Mouse (Mus musculus) limb, embryonic 13.5 days (tissue): ENCODE data around the gene Ryr3. TPM values are rescaled to one million over a fixed set of nuclear protein-coding genes. Genes with fewer than 3 reads are reported as not detected.

Experiments used
- ATAC-seq: fragments of 200-750 bp; cut with Nextera tagmentation; 2 replicates; pipeline ENCODE4 v1.8.0; 2017; ENCODE audit warnings: low read depth, moderate number of reproducible peaks, moderate TSS enrichment; ENCODE audit not compliant: low FRiP score
- H3K27ac ChIP-seq: fragments of 300-500 bp; sonication (generic); 2 replicates; pipeline ENCODE4 v1.5.1; 2015; ENCODE audit warnings: inconsistent platforms, mild to moderate bottlenecking, moderate library complexity
- H3K27me3 ChIP-seq: fragments of 300-500 bp; sonication (generic); 2 replicates; pipeline ENCODE4 v1.6.1; 2015; ENCODE audit warnings: mild to moderate bottlenecking, inconsistent platforms
- H3K36me3 ChIP-seq: fragments of 300-500 bp; sonication (generic); 2 replicates; pipeline ENCODE4 v1.6.1; 2015; ENCODE audit warnings: inconsistent platforms, mild to moderate bottlenecking, moderate library complexity
- H3K4me1 ChIP-seq: fragments of 300-500 bp; sonication (generic); 2 replicates; pipeline ENCODE4 v1.6.1; 2015; ENCODE audit warnings: inconsistent platforms
- H3K4me2 ChIP-seq: fragments of 300-500 bp; sonication (generic); replicated peaks from 2 replicates; pipeline ENCODE4 v1.6.1; 2015; ENCODE audit warnings: inconsistent platforms, mild to moderate bottlenecking, moderate library complexity
- H3K4me3 ChIP-seq: fragments of 300-500 bp; sonication (generic); 2 replicates; pipeline ENCODE4 v1.5.1; 2015; ENCODE audit warnings: moderate library complexity, mild to moderate bottlenecking, inconsistent platforms
- H3K9ac ChIP-seq: fragments of 300-500 bp; sonication (generic); 2 replicates; pipeline ENCODE4 v1.6.1; 2015; ENCODE audit warnings: mild to moderate bottlenecking, inconsistent platforms
- H3K9me3 ChIP-seq: fragments of 300-500 bp; sonication (generic); 2 replicates; pipeline ENCODE4 v1.6.1; 2016; ENCODE audit warnings: inconsistent platforms
- WGBS: fragments of 180-500 bp; shearing (Covaris S2); methylation state at CpG from one replicate; pipeline ENCODE4 v1.1.7; 2015; 5-methylcytosine and 5-hydroxymethylcytosine counted together
- polyA plus RNA-seq: library from polyadenylated mRNA; unstranded; fragments of >200 nt; fragmentation: Nextera tagmentation; extraction: Ambion mirVana; gene quantifications from 2 replicates; pipeline ENCODE4 v1.2.1, GENCODE M21; 2015

Gene Ryr3
- polyA plus RNA-seq, 1 experiment from 2014 or later = 0.98 TPM

DNA sequence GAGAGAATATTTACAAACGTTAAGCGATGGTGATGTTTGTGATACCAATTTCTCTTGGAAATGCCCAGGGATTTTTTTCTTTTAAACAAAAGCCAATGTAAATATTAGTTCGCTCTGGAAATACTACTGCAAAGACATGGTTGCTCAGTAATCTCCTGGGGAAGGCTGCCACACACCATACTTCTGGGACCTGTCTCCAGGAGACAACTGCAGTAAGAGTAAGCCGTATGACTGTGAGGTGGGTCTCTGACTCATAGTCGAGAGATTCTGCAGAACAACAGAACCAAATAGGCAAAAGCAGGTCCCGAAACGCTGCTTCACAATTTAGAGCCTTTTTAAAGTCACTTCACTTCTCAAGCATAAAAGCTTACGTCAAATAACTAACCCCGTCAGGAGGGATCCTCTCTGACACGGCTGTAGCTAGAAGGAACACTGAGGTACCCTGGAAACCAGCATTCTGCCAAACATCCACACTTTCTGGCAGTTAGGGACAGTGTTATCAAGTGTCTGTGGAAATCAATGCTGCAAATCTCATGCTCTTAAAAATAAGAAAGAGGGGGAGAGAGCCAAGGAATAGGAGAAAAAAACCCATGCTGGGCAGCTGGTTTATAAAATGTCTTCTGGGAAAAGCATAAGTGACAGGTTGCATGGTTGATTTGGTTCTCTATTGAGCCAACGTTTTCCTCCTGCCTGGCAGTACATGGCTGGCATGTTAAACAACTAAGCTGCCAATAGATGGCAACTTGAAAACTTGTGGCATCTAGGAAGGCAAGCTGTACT, 207.7 kb downstream of the Ryr3 start:
- no peaks in the 10 kb centered on the region for H3K27me3 ChIP-seq
- H3K4me2 ChIP-seq = no peak overlapping the region
- no peaks in the 10 kb centered on the region for H3K4me1 ChIP-seq
- no peak for ATAC-seq
- WGBS = 82% methylated on average over 11 of the region's 11 CpGs
- no peak overlapping the region for H3K27ac ChIP-seq
- no peaks in the 10 kb centered on the region for H3K9me3 ChIP-seq
- no peaks in the 10 kb centered on the region for H3K36me3 ChIP-seq
- no peak overlapping the region for H3K4me3 ChIP-seq
- H3K9ac ChIP-seq = no peak overlapping the region

DNA sequence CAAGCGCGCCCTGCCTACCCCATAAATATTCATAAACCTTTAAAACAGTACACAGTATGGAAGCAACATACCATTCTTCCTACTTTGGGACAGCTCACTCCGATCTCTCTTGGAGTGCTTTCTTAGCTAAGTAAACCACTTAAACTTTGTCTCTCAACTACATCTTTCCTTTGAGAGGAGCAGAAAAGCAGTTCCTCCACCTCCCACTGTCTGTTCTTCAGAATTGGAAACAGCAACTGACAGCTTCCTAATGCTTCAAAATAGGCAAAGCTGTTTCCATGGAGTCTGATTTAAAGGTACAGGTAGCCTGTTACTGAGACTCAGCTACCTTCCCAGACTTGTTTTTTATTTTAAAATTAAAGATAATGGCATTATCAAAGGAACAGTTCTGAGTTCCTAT, 218.4 kb downstream of the Ryr3 start:
- H3K27ac ChIP-seq = no peak overlapping the region
- no peaks in the 10 kb centered on the region for H3K9me3 ChIP-seq
- no peaks in the 10 kb centered on the region for H3K27me3 ChIP-seq
- H3K36me3 ChIP-seq = no peaks in the 10 kb centered on the region
- H3K4me1 ChIP-seq = no peaks in the 10 kb centered on the region
- 89% methylated on average over 3 of the region's 3 CpGs for WGBS
- H3K4me3 ChIP-seq = no peak overlapping the region
- no peak overlapping the region for H3K9ac ChIP-seq
- no peak for ATAC-seq
- no peak overlapping the region for H3K4me2 ChIP-seq

DNA sequence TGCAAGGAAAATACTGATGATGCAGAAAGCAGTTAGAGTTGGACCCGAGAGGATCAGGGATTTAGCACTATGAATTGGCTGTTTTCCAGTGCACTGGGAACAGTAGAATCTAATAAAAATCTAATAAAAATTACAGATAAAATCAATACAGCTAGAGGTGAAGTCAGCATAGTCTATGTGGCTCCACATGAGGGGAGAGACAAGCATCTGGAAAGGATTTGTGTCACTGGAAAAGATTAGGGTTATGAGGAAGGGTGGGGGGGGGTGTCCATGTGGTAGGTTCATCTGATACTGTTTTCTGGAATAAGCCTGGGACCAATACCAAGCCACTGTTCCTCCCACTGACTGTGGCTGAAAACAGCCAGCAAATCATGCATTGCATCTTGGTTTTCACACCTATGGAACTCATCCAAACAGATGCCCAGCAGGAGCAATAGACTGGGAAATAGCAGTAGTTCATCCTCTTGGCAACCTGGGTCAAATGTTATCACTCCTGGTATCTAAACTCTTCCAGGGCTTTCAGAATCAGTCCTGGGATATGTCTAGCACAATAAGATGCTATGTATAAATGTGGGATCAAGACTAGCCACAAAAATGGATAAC, 233.9 kb downstream of the Ryr3 start:
- Histone ChIP-seq H3K27me3 (no peaks in the 10 kb centered on the region), H3K4me2 (no peak overlapping the region), H3K9me3 (no peaks in the 10 kb centered on the region), H3K36me3 (no peaks in the 10 kb centered on the region), H3K9ac (no peak overlapping the region), H3K27ac (no peak overlapping the region), H3K4me1 (peaks cover 7% of the 10 kb centered on the region; the same call in 1 of the 2 replicates), H3K4me3 (no peak overlapping the region)
- ATAC-seq = peak; percentile 85
- WGBS = 38% methylated on average over 1 of the region's 1 CpGs

DNA sequence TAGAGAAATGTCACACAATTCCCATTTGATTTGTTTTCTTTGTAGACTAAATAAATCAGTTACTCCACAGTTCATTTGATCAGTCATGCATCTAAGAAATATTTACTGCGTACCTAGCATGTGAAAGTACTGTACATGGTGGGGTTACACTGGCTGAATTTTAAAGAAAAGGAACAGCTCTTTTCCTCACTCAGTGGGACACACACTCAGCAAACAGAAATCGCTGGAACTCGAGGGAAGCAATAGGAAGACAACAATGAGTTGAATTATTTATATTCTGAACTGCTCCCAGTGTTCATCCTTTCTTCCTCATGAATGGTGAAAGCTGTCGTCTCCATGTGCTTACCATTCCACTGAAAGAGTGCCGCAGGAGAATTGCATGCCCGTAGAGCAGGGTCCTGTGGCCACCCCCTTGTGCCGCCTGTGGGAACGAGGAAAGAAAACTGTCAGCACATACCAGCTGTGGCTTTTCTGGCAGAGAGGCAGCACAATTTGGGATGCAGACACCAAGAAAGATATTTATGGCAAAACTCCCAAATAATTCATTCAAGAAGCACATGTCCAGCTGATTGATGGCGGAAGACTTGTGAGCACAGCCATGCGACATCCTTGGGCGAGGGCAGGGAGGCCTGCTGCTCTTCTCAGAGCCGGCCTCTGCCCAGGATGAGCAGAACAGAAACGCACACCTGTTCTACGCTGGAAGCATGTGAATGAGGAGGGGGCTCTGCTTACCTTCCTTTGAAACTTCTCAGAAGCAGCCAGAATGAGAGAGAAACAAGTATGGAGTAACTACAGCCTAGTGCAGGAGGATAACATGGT, 249.9 kb downstream of the Ryr3 start:
- H3K36me3 ChIP-seq = no peaks in the 10 kb centered on the region
- no peaks in the 10 kb centered on the region for H3K4me1 ChIP-seq
- H3K4me2 ChIP-seq = no peak overlapping the region
- no peak overlapping the region for H3K9ac ChIP-seq
- no peak overlapping the region for H3K4me3 ChIP-seq
- 83% methylated on average over 14 of the region's 14 CpGs for WGBS
- no peaks in the 10 kb centered on the region for H3K27me3 ChIP-seq
- no peaks in the 10 kb centered on the region for H3K9me3 ChIP-seq
- ATAC-seq = no peak
- H3K27ac ChIP-seq = no peak overlapping the region

DNA sequence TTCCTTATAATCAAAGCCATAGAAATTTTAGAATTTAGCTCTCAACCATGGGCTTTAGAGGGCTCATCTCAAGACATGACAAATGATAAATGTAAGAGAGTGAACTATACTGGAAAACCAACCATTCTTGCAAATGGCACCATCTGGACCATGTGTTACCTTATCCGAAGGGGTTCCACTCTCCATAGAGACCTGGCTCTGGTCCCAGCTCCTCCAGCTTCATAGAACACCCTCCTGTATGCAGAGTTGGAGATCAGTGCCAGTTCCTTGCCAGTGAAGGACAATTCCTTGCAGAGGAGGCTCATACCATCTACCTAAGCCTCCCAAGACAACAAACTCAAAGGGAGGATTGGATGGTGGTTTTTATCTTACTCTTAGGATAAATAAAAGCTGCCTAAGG, 268.0 kb downstream of the Ryr3 start:
- 68% methylated on average over 1 of the region's 1 CpGs for WGBS
- Histone ChIP-seq H3K36me3 (no peaks in the 10 kb centered on the region), H3K27ac (no peak overlapping the region), H3K27me3 (no peaks in the 10 kb centered on the region), H3K4me1 (no peaks in the 10 kb centered on the region), H3K4me2 (no peak overlapping the region), H3K9me3 (no peaks in the 10 kb centered on the region), H3K9ac (no peak overlapping the region), H3K4me3 (no peak overlapping the region)
- no peak for ATAC-seq

DNA sequence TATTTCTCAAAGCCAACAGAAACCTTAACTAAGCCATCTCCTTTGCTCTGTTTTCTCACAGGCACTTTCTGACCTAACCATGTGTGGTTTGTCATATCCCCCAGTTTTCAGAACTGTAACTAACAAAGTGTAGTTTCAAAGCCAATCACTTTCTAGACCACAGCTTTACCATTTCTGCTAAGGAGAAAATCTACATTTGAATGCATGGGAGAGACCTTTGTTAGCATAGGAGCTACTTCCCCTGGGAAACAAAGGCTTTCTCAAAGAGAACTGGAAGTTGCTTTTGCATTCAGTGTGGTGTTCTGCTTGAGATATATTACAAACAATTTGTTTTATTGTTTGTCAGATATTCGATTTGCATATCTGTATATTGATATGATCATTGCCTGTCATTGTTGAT, 285.1 kb downstream of the Ryr3 start:
- Histone ChIP-seq H3K27ac (no peak overlapping the region), H3K4me2 (no peak overlapping the region), H3K4me1 (no peaks in the 10 kb centered on the region), H3K27me3 (no peaks in the 10 kb centered on the region), H3K9me3 (no peaks in the 10 kb centered on the region), H3K4me3 (no peak overlapping the region), H3K9ac (no peak overlapping the region), H3K36me3 (no peaks in the 10 kb centered on the region)
- ATAC-seq = no peak
- 66% methylated on average over 1 of the region's 1 CpGs for WGBS

DNA sequence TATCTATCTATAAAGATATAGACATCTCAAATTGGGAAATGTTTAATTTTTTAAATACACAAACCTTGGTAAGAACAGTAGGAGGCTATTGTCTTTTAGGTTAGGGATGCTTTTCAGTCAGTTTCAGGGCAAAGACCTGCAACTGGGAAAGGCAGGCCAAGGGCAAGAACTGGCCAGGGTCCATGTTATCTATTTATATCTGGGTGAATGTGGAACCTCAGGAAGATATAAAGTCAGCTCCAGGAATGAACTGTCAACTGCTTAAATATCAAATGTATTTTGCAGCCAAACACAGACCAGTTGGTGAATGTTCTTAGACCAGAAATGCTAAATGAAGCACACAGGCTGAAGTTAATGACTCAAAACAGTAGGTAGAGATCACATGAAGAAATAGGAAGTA, 303.1 kb downstream of the Ryr3 start:
- Histone ChIP-seq H3K9me3 (no peaks in the 10 kb centered on the region), H3K27ac (no peak overlapping the region), H3K9ac (no peak overlapping the region), H3K4me1 (no peaks in the 10 kb centered on the region), H3K4me2 (no peak overlapping the region), H3K36me3 (no peaks in the 10 kb centered on the region), H3K4me3 (no peak overlapping the region), H3K27me3 (no peaks in the 10 kb centered on the region)
- no peak for ATAC-seq

DNA sequence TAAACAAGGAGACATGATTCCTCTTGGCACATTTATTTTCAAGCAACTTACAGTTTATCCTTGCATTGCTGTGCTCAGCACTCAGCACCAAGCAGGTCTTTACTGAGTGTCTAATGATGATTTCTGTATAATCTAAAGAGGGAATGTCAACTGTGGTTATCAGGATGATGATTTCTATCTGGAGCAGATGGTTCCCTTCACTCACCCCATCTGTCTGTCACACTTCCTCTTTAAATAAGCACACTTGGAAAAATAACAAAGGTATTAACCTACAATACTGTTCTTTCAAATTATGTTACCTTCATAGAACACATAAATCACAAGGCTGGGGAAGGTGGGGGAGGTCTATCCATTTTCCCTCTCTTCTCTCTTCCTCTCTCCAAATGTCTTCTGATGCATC, 304.3 kb downstream of the Ryr3 start:
- Histone ChIP-seq H3K4me2 (no peak overlapping the region), H3K36me3 (no peaks in the 10 kb centered on the region), H3K27ac (no peak overlapping the region), H3K9ac (no peak overlapping the region), H3K27me3 (no peaks in the 10 kb centered on the region), H3K4me3 (no peak overlapping the region), H3K9me3 (no peaks in the 10 kb centered on the region), H3K4me1 (no peaks in the 10 kb centered on the region)
- no peak for ATAC-seq

DNA sequence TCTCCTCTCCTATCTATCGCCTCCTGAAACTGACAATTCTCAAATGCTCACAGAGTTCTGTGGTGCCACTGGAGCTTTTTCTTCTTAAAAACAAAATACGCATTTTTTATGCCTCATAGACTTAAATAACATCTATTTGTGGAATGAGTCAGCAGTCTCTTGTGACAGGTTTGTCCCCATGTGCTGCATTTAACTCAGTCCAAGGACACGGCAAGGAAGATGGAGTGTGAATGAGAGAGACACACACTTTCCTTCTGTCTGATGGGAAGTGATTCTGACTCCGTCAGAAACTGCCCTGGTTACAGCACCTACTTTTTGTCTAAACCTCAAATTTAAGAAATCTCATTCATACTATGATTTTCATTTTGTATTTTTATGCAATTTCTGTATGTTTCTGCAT, 306.3 kb downstream of the Ryr3 start:
- H3K4me3 ChIP-seq = no peak overlapping the region
- no peaks in the 10 kb centered on the region for H3K27me3 ChIP-seq
- no peaks in the 10 kb centered on the region for H3K36me3 ChIP-seq
- ATAC-seq = no peak
- H3K4me2 ChIP-seq = no peak overlapping the region
- 83% methylated on average over 4 of the region's 4 CpGs for WGBS
- H3K4me1 ChIP-seq = no peaks in the 10 kb centered on the region
- H3K9ac ChIP-seq = no peak overlapping the region
- no peak overlapping the region for H3K27ac ChIP-seq
- no peaks in the 10 kb centered on the region for H3K9me3 ChIP-seq

DNA sequence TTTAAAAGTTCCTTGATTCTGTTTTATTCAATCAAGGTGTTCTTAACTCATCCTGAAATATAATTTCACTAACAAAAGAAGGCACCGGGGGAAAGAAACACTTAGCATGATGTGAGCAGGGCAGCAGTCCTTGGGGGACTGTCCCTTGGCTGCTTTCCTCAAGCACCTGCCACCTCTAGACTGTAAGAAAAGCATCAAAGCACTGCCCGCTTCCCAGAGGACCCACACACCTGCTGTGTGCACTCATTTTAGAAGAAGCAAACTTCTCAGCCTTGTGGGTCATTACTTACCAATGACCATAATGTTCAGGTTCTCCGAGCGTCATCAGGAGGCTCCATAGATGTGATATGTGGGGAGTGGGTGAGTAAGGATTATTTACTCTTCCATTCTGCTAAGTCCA, 307.8 kb downstream of the Ryr3 start:
- Histone ChIP-seq H3K27me3 (no peaks in the 10 kb centered on the region), H3K4me3 (no peak overlapping the region), H3K4me1 (no peaks in the 10 kb centered on the region), H3K9me3 (no peaks in the 10 kb centered on the region), H3K4me2 (no peak overlapping the region), H3K9ac (no peak overlapping the region), H3K36me3 (no peaks in the 10 kb centered on the region), H3K27ac (no peak overlapping the region)
- 77% methylated on average over 4 of the region's 4 CpGs for WGBS
- no peak for ATAC-seq

DNA sequence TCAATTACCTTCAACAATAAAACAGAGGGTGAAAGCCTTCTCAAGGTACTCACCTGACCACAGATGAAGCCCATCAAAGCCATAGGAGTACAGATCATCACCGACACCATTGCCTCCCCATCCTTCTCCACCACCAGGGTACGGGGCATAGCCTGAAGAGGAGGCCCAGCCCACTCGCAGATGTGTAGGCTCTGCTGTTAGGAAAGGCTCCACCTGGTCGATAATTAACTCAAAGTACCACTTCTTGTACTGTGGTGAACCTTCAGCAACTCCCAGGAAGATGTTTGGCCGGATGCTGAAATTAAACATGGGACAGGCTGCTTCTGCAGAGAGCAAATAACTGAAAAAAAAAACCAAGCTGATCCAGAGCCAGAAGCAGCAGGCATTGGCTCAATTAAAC, 316.1 kb downstream of the Ryr3 start:
- no peaks in the 10 kb centered on the region for H3K9me3 ChIP-seq
- ATAC-seq = no peak

DNA sequence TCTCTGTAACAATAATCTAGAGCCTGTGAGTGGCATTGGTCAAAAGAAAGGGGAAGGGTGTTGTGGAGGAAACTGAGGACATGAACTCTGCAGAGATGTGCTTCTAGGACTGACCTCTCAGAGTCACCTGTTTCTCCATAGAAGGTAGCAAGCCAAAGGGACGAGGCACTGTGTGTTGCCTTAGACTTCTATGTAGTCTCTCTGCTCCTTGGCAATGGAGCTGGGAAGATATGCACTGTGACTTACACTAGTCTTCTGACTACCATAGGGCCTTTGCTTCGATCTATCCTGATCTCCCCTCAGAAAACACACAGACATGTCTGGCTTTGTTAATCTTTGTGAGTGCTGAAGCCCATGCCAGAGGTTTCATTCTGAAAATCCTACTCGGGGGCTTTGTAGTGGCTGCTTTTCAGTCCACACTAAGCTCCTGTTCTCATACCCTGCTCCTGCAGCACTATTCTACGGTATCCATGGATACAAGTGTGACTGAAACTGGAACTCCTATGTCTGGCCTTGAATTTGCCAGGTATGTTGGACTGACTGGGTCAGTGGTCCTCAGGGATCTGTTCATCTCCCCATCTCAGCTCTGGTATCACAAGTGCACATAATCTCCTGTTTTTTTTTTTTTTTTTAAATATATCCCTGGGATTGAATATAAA, 332.3 kb downstream of the Ryr3 start:
- H3K27ac ChIP-seq = no peak overlapping the region
- no peak overlapping the region for H3K4me3 ChIP-seq
- H3K9ac ChIP-seq = no peak overlapping the region
- no peaks in the 10 kb centered on the region for H3K4me1 ChIP-seq
- no peaks in the 10 kb centered on the region for H3K36me3 ChIP-seq
- H3K4me2 ChIP-seq = no peak overlapping the region
- 77% methylated on average over 4 of the region's 4 CpGs for WGBS
- no peak for ATAC-seq
- H3K9me3 ChIP-seq = no peaks in the 10 kb centered on the region
- no peaks in the 10 kb centered on the region for H3K27me3 ChIP-seq

More for the DNA sequence above, 316.1 kb downstream of the Ryr3 start:
- H3K27ac ChIP-seq = no peak overlapping the region
- no peaks in the 10 kb centered on the region for H3K36me3 ChIP-seq
- H3K27me3 ChIP-seq = no peaks in the 10 kb centered on the region
- no peaks in the 10 kb centered on the region for H3K4me1 ChIP-seq
- no peak overlapping the region for H3K9ac ChIP-seq
- 73% methylated on average over 5 of the region's 5 CpGs for WGBS
- no peak overlapping the region for H3K4me3 ChIP-seq
- H3K4me2 ChIP-seq = no peak overlapping the region
